Mouse (Mus musculus) kidney, postnatal 25 days (tissue): ENCODE data around the gene Lbhd1.

ENCODE experiments used
- DNase-seq, 2 experiments: peaks; one replicate each; pipeline ENCODE4 v3.0.0; 2021; ENCODE audit warnings: mixed read lengths in 2 of 2

Gene Lbhd1

GRCm38 (mm10) chr19:8919684-8920072 is 36.1 kb downstream of the Lbhd1 start:
- DNase-seq: no peak

- peak; percentile 96 to 98 for DNase-seq
Observed at GRCm38 (mm10) chr19:8920073-8920736, 36.7 kb downstream of the Lbhd1 start, which contains the start of gene B3gat3. TSS of gene B3gat3 (plus strand) at chr19:8920374.

- peak; percentile 66 to 69 for DNase-seq
Observed at GRCm38 (mm10) chr19:8920836-8921291, 37.3 kb downstream of the Lbhd1 start.

- DNase-seq: no peak
Observed at GRCm38 (mm10) chr19:8921741-8922140, 38.2 kb downstream of the Lbhd1 start.

- no peak for DNase-seq
Observed at GRCm38 (mm10) chr19:8926766-8927165, 43.2 kb downstream of the Lbhd1 start.

GRCm38 (mm10) chr19:8927891-8928525 is 44.5 kb downstream of the Lbhd1 start:
- DNase-seq: no peak

GRCm38 (mm10) chr19:8928689-8929223 is 45.2 kb downstream of the Lbhd1 start:
- DNase-seq: no peak

GRCm38 (mm10) chr19:8929224-8930088 is 45.9 kb downstream of the Lbhd1 start, which contains the start of the genes Rom1 and Eml3:
TSS of gene Rom1 (minus strand) at chr19:8929356.
TSS of gene Eml3 (plus strand) at chr19:8929552.
- peak; percentile 94 to 95 for DNase-seq

GRCm38 (mm10) chr19:8930117-8930516 is 46.6 kb downstream of the Lbhd1 start:
- DNase-seq: no peak

GRCm38 (mm10) chr19:8930771-8931170 is 47.2 kb downstream of the Lbhd1 start:
- DNase-seq: no peak

GRCm38 (mm10) chr19:8936736-8937135 is 53.2 kb downstream of the Lbhd1 start:
- DNase-seq: no peak

GRCm38 (mm10) chr19:8940526-8941133 is 57.1 kb downstream of the Lbhd1 start:
- no peak for DNase-seq

- no peak for DNase-seq
Observed at GRCm38 (mm10) chr19:8941136-8941514, 57.6 kb downstream of the Lbhd1 start.

- peak; percentile 98 for DNase-seq
Observed at GRCm38 (mm10) chr19:8941515-8942217, 58.1 kb downstream of the Lbhd1 start, which contains the start of gene Mta2. TSS of gene Mta2 (plus strand) at chr19:8941875.
